Mouse (Mus musculus) thymus, postnatal 10 days (tissue): ENCODE results near the gene Fank1.

ENCODE experiments used
- DNase-seq, 2 experiments: peaks; one replicate each; pipeline ENCODE4 v3.0.0; 2021; ENCODE audit warnings: low spot score in 2 of 2

Fank1 gene

GRCm38 (mm10) chr7:133776626-133776996, at the start of gene Fank1:
Fank1 (plus strand) TSS chr7:133776861.
- DNase-seq = peak; percentile 75 to 86

- no peak for DNase-seq
Observed at GRCm38 (mm10) chr7:133727027-133727426, 49.6 kb upstream of the Fank1 start.

- no peak for DNase-seq
Observed at GRCm38 (mm10) chr7:133729351-133729750, 47.3 kb upstream of the Fank1 start.

- no peak for DNase-seq
Observed at GRCm38 (mm10) chr7:133730324-133731191, 46.1 kb upstream of the Fank1 start.

- DNase-seq = no peak
Observed at GRCm38 (mm10) chr7:133731971-133732645, 44.6 kb upstream of the Fank1 start.

- DNase-seq = no peak
Observed at GRCm38 (mm10) chr7:133740558-133740957, 36.1 kb upstream of the Fank1 start.

- DNase-seq = no peak
Observed at GRCm38 (mm10) chr7:133742530-133743325, 33.9 kb upstream of the Fank1 start.

GRCm38 (mm10) chr7:133743611-133744010, 33.0 kb upstream of the Fank1 start:
- no peak for DNase-seq

GRCm38 (mm10) chr7:133744209-133744608, 32.5 kb upstream of the Fank1 start:
- DNase-seq = no peak

GRCm38 (mm10) chr7:133744701-133745100, 32.0 kb upstream of the Fank1 start:
- DNase-seq = no peak

GRCm38 (mm10) chr7:133747372-133747771, 29.3 kb upstream of the Fank1 start:
- no peak for DNase-seq

- no peak for DNase-seq
Observed at GRCm38 (mm10) chr7:133748753-133749152, 27.9 kb upstream of the Fank1 start.

GRCm38 (mm10) chr7:133750666-133751065, 26.0 kb upstream of the Fank1 start:
- no peak for DNase-seq

- no peak for DNase-seq
Observed at GRCm38 (mm10) chr7:133751163-133751562, 25.5 kb upstream of the Fank1 start.

- no peak for DNase-seq
Observed at GRCm38 (mm10) chr7:133757961-133758455, 18.7 kb upstream of the Fank1 start.

GRCm38 (mm10) chr7:133758716-133759115, 17.9 kb upstream of the Fank1 start:
- DNase-seq = no peak

- no peak for DNase-seq
Observed at GRCm38 (mm10) chr7:133759611-133760353, 16.9 kb upstream of the Fank1 start.

GRCm38 (mm10) chr7:133762696-133763095, 14.0 kb upstream of the Fank1 start:
- DNase-seq = no peak

- no peak for DNase-seq
Observed at GRCm38 (mm10) chr7:133764425-133764824, 12.2 kb upstream of the Fank1 start.

- no peak for DNase-seq
Observed at GRCm38 (mm10) chr7:133765240-133765848, 11.3 kb upstream of the Fank1 start.

GRCm38 (mm10) chr7:133765849-133766243, 10.8 kb upstream of the Fank1 start:
- no peak for DNase-seq
